Mouse (Mus musculus): Measurements from ENCODE around the gene Gm20379.

- no peak for TF ChIP-seq CTCF (IDR thresholded peaks at IDR 0.05; ENCODE audit: control insufficient read depth, insufficient read depth, insufficient replicate concordance, low read depth, low read length)
- TF ChIP-seq POLR2A (IDR thresholded peaks at IDR 0.05; ENCODE audit: control insufficient read depth, low read depth, low read length), result no peak
These were observed 45.3 kb downstream of the Gm20379 start for GRCm38 (mm10) chr13:92351100-92351499.

Measured in testis, adult 2 months (tissue).